In genomic region chr12:61521501-61522147, GRCm38 (mm10) we compare ENCODE assay signal across 8 mouse cellular contexts. TPM values are rescaled to one million over a fixed set of nuclear protein-coding genes. Genes with fewer than 3 reads are reported as not detected.
A peak's percentile ranks its signal among the peaks of the same experiment; 100 is the strongest.
DNase-seq lines count a peak whose midpoint lies in the region; ATAC-seq and TF ChIP-seq lines count a peak whose summit lies in the region.

No protein-coding gene starts in this region.

- no peak for TF ChIP-seq CTCF in brain, embryonic 14.5 days (IDR thresholded peaks at IDR 0.05; ENCODE audit: borderline replicate concordance, extremely low read depth, insufficient read depth, insufficient read length)

- no peak for ATAC-seq in heart, embryonic 11.5 days (replicated peaks; ENCODE audit: insufficient number of reproducible peaks, low FRiP score, low TSS enrichment)
- no peak for ATAC-seq in midbrain, embryonic 12.5 days (ENCODE audit: low FRiP score, low read depth)

- H3K27ac ChIP-seq in heart, embryonic 11.5 days (ENCODE audit: low read depth, low read length): no peak overlapping the region
- H3K27ac ChIP-seq in hindbrain, embryonic 10.5 days: no peak overlapping the region
- no peak overlapping the region for H3K27ac ChIP-seq in midbrain, embryonic 12.5 days (replicated peaks)

- peaks cover 29% of the 10 kb centered on the region for H3K27me3 ChIP-seq in heart, embryonic 11.5 days (ENCODE audit: control insufficient read depth, insufficient read depth, low read length)
- peaks cover 58% of the 10 kb centered on the region for H3K27me3 ChIP-seq in hindbrain, embryonic 10.5 days (ENCODE audit: insufficient read depth, poor library complexity, severe bottlenecking)
- H3K27me3 ChIP-seq in midbrain, embryonic 12.5 days: peaks cover 40% of the 10 kb centered on the region

- H3K36me3 ChIP-seq in heart, embryonic 11.5 days (ENCODE audit: control insufficient read depth, insufficient read depth, low read length): no peaks in the 10 kb centered on the region
- H3K36me3 ChIP-seq in hindbrain, embryonic 10.5 days: no peaks in the 10 kb centered on the region
- no peaks in the 10 kb centered on the region for H3K36me3 ChIP-seq in midbrain, embryonic 12.5 days

- H3K9me3 ChIP-seq in heart, embryonic 11.5 days (replicated peaks; ENCODE audit: control insufficient read depth, low read length): no peaks in the 10 kb centered on the region
- H3K9me3 ChIP-seq in hindbrain, embryonic 10.5 days: no peaks in the 10 kb centered on the region
- H3K9me3 ChIP-seq in midbrain, embryonic 12.5 days: no peaks in the 10 kb centered on the region

- DNase-seq in heart, postnatal 25 days (ENCODE audit: low spot score): no peak
- DNase-seq in brain, embryonic 14.5 days (ENCODE audit: low read depth): peak; percentile 51
- peak; percentile 23 for DNase-seq in hindbrain, embryonic 10.5 days (ENCODE audit: low spot score)
- no peak for DNase-seq in gastrocnemius, adult 18-20 months (ENCODE audit: low spot score)
- no peak for DNase-seq in gastrocnemius, postnatal 10 days
- DNase-seq in thymus, adult 18-20 months: no peak

- H3K4me1 ChIP-seq in heart, embryonic 11.5 days (ENCODE audit: control insufficient read depth, insufficient read depth, low read length): peaks cover 6% of the 10 kb centered on the region; the same call in 1 of the 2 replicates
- peaks cover 27% of the 10 kb centered on the region for H3K4me1 ChIP-seq in hindbrain, embryonic 10.5 days (replicated peaks)
- peaks cover 15% of the 10 kb centered on the region; the same call in 1 of the 2 replicates for H3K4me1 ChIP-seq in midbrain, embryonic 12.5 days

- intact Hi-C loops in heart, postnatal 25 days (cut with DNase I): no loop called here

- H3K9ac ChIP-seq in heart, embryonic 11.5 days (ENCODE audit: low read depth, low read length): no peak overlapping the region
- H3K9ac ChIP-seq in midbrain, embryonic 12.5 days (replicated peaks): no peak overlapping the region

- WGBS in heart, embryonic 11.5 days (ENCODE audit: insufficient replicate concordance): 5% methylated on average over 20 of the region's 20 CpGs
- whole genome bisulfite sequencing in hindbrain, embryonic 10.5 days: 1% methylated on average over 20 of the region's 20 CpGs
- 3% methylated on average over 20 of the region's 20 CpGs for WGBS in midbrain, embryonic 12.5 days

- H3K4me3 ChIP-seq in heart, embryonic 11.5 days (ENCODE audit: low read depth, low read length): peak overlapping the region; percentile 25
- H3K4me3 ChIP-seq in hindbrain, embryonic 10.5 days: peak overlapping the region; percentile 39
- peak overlapping the region; percentile 28 for H3K4me3 ChIP-seq in midbrain, embryonic 12.5 days

- TF ChIP-seq POLR2A in brain, embryonic 14.5 days (IDR thresholded peaks at IDR 0.05; ENCODE audit: borderline replicate concordance, extremely low read depth, insufficient read depth, insufficient read length, poor library complexity, severe bottlenecking): no peak

- H3K4me2 ChIP-seq in heart, embryonic 11.5 days: peak overlapping the region; percentile 49
- H3K4me2 ChIP-seq in midbrain, embryonic 12.5 days (replicated peaks): peak overlapping the region; percentile 86

RNA-seq across cellular contexts. Expression of gene Lrfn5, which starts 1.3 kb away (rescaled TPM):
- polyA plus RNA-seq in heart, embryonic 11.5 days (2014; fragmentation: Nextera tagmentation; extraction: Ambion mirVana): 0.30 and 0.34 TPM in 2 replicates
- total RNA-seq in heart, postnatal 25 days (2021): not detected
- polyA plus RNA-seq in brain, embryonic 14.5 days (2012; rRNA removed): 28.9 and 38.1 TPM in 2 replicates
- polyA plus RNA-seq in hindbrain, embryonic 10.5 days (2016; fragmentation: Nextera tagmentation; extraction: Ambion mirVana): 0.87 and 2.6 TPM in 2 replicates
- 6.3 and 7.5 TPM in 2 replicates for polyA plus RNA-seq in midbrain, embryonic 12.5 days (2016; fragmentation: Nextera tagmentation; extraction: Ambion mirVana)
- under 1 TPM; 0.11 to 0.14 TPM for total RNA-seq in gastrocnemius, adult 18-20 months (2021)
- total RNA-seq in gastrocnemius, postnatal 10 days (2021): under 1 TPM; 0.31 to 0.34 TPM

Comparison
In these comparisons a context has a peak if more than half of its experiments do, and no peak if none do; other contexts are left out.
1. DNase-seq: peak in brain, embryonic 14.5 days (single experiment) and hindbrain, embryonic 10.5 days (single experiment); none in heart, postnatal 25 days (single experiment), gastrocnemius, adult 18-20 months (single experiment), gastrocnemius, postnatal 10 days (single experiment) and thymus, adult 18-20 months (0 of 2).
2. Peak in every context shown above with its lines, with median percentiles within 50 percentile points of each other: H3K4me3 ChIP-seq.